Mouse (Mus musculus) ES-Bruce4 (cell line): ENCODE results near the gene Notch2. TPM values are rescaled to one million over a fixed set of nuclear protein-coding genes. Genes with fewer than 3 reads are reported as not detected.
"Not testable (repeated sequence)": the region's sequence is repeated elsewhere in the genome, so short reads cannot be mapped to it uniquely, and the experiment has no call there.

Source experiments
- H3K27ac ChIP-seq: 2 replicates; pipeline ENCODE4 v1.5.1; 2012; ENCODE audit warnings: low read length, inconsistent platforms; ENCODE audit not compliant: insufficient read depth
- H3K27me3 ChIP-seq: 2 replicates; pipeline ENCODE4 v1.6.1; 2012; ENCODE audit warnings: mild to moderate bottlenecking, low read length, inconsistent platforms; ENCODE audit not compliant: control insufficient read depth, poor library complexity, insufficient read depth, severe bottlenecking
- H3K36me3 ChIP-seq: 2 replicates; pipeline ENCODE4 v1.6.1; 2012; ENCODE audit warnings: inconsistent platforms, mild to moderate bottlenecking, low read length, moderate library complexity; ENCODE audit not compliant: control insufficient read depth, poor library complexity, insufficient read depth, severe bottlenecking
- H3K4me1 ChIP-seq: one replicate; pipeline ENCODE4 v1.8.1; 2011; ENCODE audit warnings: low read length; ENCODE audit not compliant: control insufficient read depth, insufficient read depth
- H3K4me3 ChIP-seq: 2 replicates; pipeline ENCODE4 v1.5.1; 2011; ENCODE audit warnings: low read depth, mild to moderate bottlenecking, low read length
- H3K9ac ChIP-seq: 2 replicates; pipeline ENCODE4 v1.6.1; 2012; ENCODE audit warnings: low read depth, mild to moderate bottlenecking, inconsistent platforms; ENCODE audit not compliant: poor library complexity, severe bottlenecking
- H3K9me3 ChIP-seq: replicated peaks from 2 replicates; pipeline ENCODE4 v1.6.1; 2012; ENCODE audit warnings: mild to moderate bottlenecking, low read length, inconsistent platforms; ENCODE audit not compliant: control insufficient read depth, poor library complexity, insufficient read depth, severe bottlenecking
- CTCF ChIP-seq: IDR thresholded peaks from one replicate; pipeline ENCODE4 v1.8.1; 2011; ENCODE audit warnings: low read depth, low read length
- EP300 ChIP-seq: IDR thresholded peaks from 2 replicates; pipeline ENCODE4 v1.6.1; 2011; ENCODE audit warnings: low read depth, low read length; ENCODE audit not compliant: insufficient read depth
- POLR2A ChIP-seq: IDR thresholded peaks from one replicate; pipeline ENCODE4 v1.8.1; 2011; ENCODE audit warnings: low read length; ENCODE audit not compliant: insufficient read depth
- polyA plus RNA-seq: library from polyadenylated mRNA; stranded (reverse); fragments of >200 nt; gene quantifications from 2 replicates; pipeline ENCODE4 v1.2.4, GENCODE M21; 2011; ENCODE audit warnings: low read depth; ENCODE audit not compliant: missing spikeins, insufficient read depth, insufficient read length

Notch2 gene
- polyA plus RNA-seq, 1 experiment: 23.2 TPM

DNA sequence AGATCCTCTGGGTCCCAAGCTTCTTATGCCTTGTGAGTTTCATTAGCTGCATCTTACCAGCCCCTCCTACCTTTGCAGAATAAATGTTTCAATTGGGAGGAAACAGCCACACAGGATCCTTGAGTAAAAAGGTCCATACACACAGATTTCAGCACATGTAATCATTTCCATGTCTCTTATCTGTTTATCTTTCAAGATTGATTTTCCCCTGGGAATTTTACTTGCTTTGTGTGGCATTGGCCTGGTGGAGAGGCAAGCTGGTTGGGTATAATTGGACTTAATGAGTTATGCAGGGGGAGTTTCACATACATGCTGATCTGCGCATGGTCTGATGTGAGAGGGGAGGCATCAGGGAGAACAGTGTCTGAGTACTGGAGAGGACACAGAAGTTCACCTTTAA, 36.3 kb downstream of the Notch2 start:
- H3K9ac ChIP-seq: no peak overlapping the region
- H3K4me3 ChIP-seq: no peak overlapping the region
- H3K27ac ChIP-seq: no peak overlapping the region
- H3K36me3 ChIP-seq: no peaks in the 10 kb centered on the region
- no peak for TF ChIP-seq CTCF
- TF ChIP-seq EP300: no peak
- TF ChIP-seq POLR2A: no peak
- H3K27me3 ChIP-seq: no peaks in the 10 kb centered on the region
- H3K4me1 ChIP-seq: no peaks in the 10 kb centered on the region
- no peaks in the 10 kb centered on the region for H3K9me3 ChIP-seq

DNA sequence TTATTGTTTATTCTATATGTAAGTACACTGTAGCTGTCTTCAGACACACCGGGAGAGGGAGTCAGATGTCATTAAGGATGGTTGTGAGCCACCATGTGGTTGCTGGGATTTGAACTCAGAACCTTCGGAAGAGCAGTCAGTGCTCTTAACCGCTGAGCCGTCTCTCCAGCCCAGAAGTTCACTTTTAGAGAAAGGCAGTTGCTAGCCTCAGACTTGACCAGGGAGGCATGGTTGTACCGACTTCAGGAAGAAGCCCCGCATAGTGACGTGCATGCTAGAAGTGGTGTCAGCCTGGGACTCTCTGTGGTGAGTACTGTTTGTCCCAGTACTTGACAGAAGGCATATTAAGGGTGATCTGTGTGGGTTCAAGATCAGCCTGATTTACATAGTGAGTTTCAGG, 36.8 kb downstream of the Notch2 start:
- not testable (repeated sequence) for H3K27ac ChIP-seq, H3K27me3 ChIP-seq, H3K4me1 ChIP-seq, H3K4me3 ChIP-seq, H3K9ac ChIP-seq, H3K36me3 ChIP-seq, H3K9me3 ChIP-seq

DNA sequence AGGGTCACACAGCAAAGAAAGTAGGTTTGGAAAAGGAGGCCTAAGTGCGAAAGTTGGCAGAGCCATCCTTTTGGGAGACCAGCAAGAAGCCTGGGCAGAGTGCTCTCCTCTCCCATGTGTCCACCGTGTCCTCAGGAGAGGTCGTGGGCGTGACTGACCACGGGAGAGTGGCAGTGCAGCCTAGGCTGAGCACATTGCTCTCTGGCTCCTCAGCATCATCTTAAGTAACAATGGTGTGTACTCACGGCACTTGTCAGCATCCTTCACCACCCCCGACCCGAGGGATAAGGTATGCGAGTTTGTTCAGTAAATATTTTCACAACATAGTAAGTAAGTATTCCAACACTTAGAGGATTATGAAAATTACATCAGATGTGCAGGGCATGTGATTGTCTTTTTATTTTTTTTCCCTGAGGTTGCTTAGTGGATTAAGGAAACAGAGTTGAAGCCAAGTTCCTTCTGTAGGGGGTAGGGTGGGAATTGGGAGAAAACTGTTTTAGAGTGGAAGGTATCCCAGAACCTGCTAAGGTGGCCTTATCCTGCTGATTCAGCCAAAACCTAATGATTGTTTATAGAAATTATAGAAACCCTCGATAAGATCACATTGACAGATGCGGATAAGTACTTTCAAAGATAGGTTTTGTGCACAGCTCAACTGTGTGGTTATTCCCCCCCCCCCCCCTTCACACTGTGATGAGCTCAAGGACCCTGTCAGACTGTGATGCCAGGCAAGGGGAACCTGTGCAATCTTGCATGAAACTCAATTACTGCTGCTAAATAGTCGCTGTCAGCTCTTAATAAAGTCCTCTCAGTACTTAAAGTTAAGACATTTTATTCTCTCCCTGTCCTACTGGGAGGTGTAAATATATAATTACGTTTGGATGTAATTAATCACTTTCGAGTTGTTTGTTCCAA, 37.4 kb downstream of the Notch2 start:
- Histone ChIP-seq H3K4me3 (no peak overlapping the region), H3K27me3 (no peaks in the 10 kb centered on the region), H3K9ac (no peak overlapping the region), H3K27ac (no peak overlapping the region), H3K36me3 (no peaks in the 10 kb centered on the region), H3K4me1 (no peaks in the 10 kb centered on the region), H3K9me3 (no peaks in the 10 kb centered on the region)
- no peak for TF ChIP-seq EP300
- TF ChIP-seq CTCF: no peak
- no peak for TF ChIP-seq POLR2A

- H3K4me1 ChIP-seq: no peaks in the 10 kb centered on the region
- H3K27ac ChIP-seq: no peak overlapping the region
- no peak overlapping the region for H3K9ac ChIP-seq
- H3K4me3 ChIP-seq: no peak overlapping the region
- no peak for TF ChIP-seq POLR2A
- TF ChIP-seq EP300: no peak
- no peak for TF ChIP-seq CTCF
- no peaks in the 10 kb centered on the region for H3K36me3 ChIP-seq
- H3K27me3 ChIP-seq: no peaks in the 10 kb centered on the region
- no peaks in the 10 kb centered on the region for H3K9me3 ChIP-seq
Observed at GRCm38 (mm10) chr3:98051407-98051968, 38.2 kb downstream of the Notch2 start.

DNA sequence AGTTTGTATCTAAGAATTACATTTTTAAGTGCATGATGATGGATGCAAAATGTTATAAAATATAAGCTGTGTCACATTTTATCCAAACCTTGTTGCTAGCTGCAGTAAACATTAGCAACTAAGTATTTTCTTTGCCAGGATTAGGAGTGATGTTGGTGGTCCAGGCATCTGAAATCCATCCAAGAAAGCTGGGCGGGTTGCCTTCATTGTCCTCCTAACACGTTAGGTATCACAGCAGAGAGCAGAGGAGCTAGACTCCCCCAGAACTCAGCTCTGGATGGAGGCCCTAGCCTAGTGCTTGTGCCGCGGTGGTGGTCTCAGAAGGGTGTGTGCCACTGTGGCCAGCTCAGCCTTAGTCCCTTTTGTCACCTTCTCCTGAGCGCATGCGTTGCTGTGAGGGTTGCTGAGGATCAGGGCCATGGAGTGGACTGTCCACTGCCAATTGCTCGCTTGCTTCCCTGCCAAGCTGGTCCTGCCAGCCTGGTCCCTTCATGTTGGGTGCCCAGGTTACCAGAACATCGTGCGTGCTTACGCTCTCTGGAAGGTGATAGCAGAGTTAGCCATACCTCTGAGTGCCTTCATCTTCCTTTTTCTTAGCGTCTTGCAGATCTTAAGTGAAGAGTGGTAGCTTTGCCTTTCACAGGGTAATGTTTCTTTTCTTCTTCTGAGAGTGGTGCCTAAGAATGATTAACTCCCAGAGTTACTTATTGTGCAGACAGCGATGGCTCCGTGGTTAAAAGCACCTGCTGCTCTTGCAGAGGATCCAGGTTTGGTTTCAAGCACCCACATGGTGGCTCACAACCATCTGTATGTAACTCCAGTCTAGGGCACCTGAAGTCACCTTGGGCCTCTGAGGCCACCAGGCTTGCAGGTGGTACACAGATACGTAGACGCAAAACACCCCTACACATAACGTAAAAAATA, 39.4 kb downstream of the Notch2 start:
- Histone ChIP-seq H3K9me3 (no peaks in the 10 kb centered on the region), H3K4me3 (no peak overlapping the region), H3K27me3 (no peaks in the 10 kb centered on the region), H3K36me3 (no peaks in the 10 kb centered on the region), H3K4me1 (no peaks in the 10 kb centered on the region), H3K9ac (no peak overlapping the region), H3K27ac (no peak overlapping the region)
- TF ChIP-seq EP300 (no peak), CTCF (no peak)

GRCm38 (mm10) chr3:98053817-98054216, 40.5 kb downstream of the Notch2 start:
- H3K4me1 ChIP-seq: no peaks in the 10 kb centered on the region
- H3K27me3 ChIP-seq: no peaks in the 10 kb centered on the region
- H3K36me3 ChIP-seq: no peaks in the 10 kb centered on the region
- no peak for TF ChIP-seq CTCF
- TF ChIP-seq POLR2A: no peak
- TF ChIP-seq EP300: no peak
- no peak overlapping the region for H3K9ac ChIP-seq
- no peak overlapping the region for H3K27ac ChIP-seq
- no peak overlapping the region for H3K4me3 ChIP-seq
- H3K9me3 ChIP-seq: no peaks in the 10 kb centered on the region
